Mouse (Mus musculus) stomach, postnatal 0 days (tissue): Measurements from ENCODE around the gene Kansl2.

Source experiments
- CTCF ChIP-seq: IDR thresholded peaks from 2 replicates; pipeline ENCODE4 v1.5.1; 2016; ENCODE audit warnings: antibody characterized with exemption, low read depth, mild to moderate bottlenecking, moderate library complexity
- EP300 ChIP-seq: optimal IDR thresholded peaks from 2 replicates; pipeline ENCODE3; 2016; ENCODE audit warnings: antibody characterized with exemption

GRCm38 (mm10) chr15:98497631-98498030, 36.4 kb downstream of the Kansl2 start:
- TF ChIP-seq CTCF (no peak), EP300 (no peak)
